Mouse (Mus musculus): ENCODE measurements around the gene Scn2a. TPM values are rescaled to one million over a fixed set of nuclear protein-coding genes. Genes with fewer than 3 reads are reported as not detected.

Scn2a gene
- polyA plus RNA-seq, 1 experiment from 2014 or later, result 2.1 TPM

DNA sequence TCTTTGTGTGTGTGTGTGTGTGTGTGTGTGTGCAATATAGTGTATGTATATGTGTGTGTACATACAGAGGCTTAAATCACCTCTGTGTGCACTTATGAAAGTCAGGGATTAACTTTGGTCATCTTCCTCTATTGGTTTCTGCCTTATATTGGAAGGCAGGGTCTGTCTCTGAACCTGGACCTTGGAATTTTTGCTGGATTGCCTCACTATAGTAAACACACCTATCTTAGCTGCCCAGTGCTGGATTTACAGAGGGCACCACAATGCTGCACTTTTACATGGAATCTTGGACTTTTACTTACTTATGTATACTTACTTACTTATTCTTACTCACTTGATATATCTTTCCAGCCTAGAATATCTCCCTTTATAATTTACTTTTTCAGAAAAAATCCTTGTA lies 43.3 kb downstream of the Scn2a start:
- Histone ChIP-seq H3K9ac (replicated peaks; ENCODE audit: low read length) (no peak overlapping the region), H3K4me1 (ENCODE audit: insufficient read depth, low read length) (no peaks in the 10 kb centered on the region), H3K27ac (ENCODE audit: low read length) (no peak overlapping the region), H3K4me3 (ENCODE audit: low read length) (no peak overlapping the region), H3K4me2 (replicated peaks; ENCODE audit: low read depth, low read length) (no peak overlapping the region), H3K36me3 (ENCODE audit: insufficient read depth, low read length) (no peaks in the 10 kb centered on the region), H3K27me3 (ENCODE audit: insufficient read depth, low read length) (no peaks in the 10 kb centered on the region), H3K9me3 (ENCODE audit: low read length) (no peaks in the 10 kb centered on the region)
- no peak for ATAC-seq (ENCODE audit: low FRiP score, low TSS enrichment)

- 76% methylated on average over 1 of the region's 1 CpGs for WGBS
- no peaks in the 10 kb centered on the region for H3K9me3 ChIP-seq (ENCODE audit: low read length)
- H3K4me3 ChIP-seq (ENCODE audit: low read length), result no peak overlapping the region
- H3K36me3 ChIP-seq (ENCODE audit: insufficient read depth, low read length), result no peaks in the 10 kb centered on the region
- H3K27me3 ChIP-seq (ENCODE audit: insufficient read depth, low read length), result no peaks in the 10 kb centered on the region
- no peak overlapping the region for H3K27ac ChIP-seq (ENCODE audit: low read length)
- no peak for ATAC-seq (ENCODE audit: low FRiP score, low TSS enrichment)
- no peak overlapping the region for H3K9ac ChIP-seq (replicated peaks; ENCODE audit: low read length)
- H3K4me2 ChIP-seq (replicated peaks; ENCODE audit: low read depth, low read length), result no peak overlapping the region
- no peaks in the 10 kb centered on the region for H3K4me1 ChIP-seq (ENCODE audit: insufficient read depth, low read length)
These were observed 43.9 kb downstream of the Scn2a start for GRCm38 (mm10) chr2:65664481-65664880.

- Histone ChIP-seq H3K27ac (ENCODE audit: low read length) (no peak overlapping the region), H3K4me1 (ENCODE audit: insufficient read depth, low read length) (no peaks in the 10 kb centered on the region), H3K27me3 (ENCODE audit: insufficient read depth, low read length) (no peaks in the 10 kb centered on the region), H3K9me3 (ENCODE audit: low read length) (no peaks in the 10 kb centered on the region), H3K9ac (replicated peaks; ENCODE audit: low read length) (no peak overlapping the region), H3K4me3 (ENCODE audit: low read length) (no peak overlapping the region), H3K4me2 (replicated peaks; ENCODE audit: low read depth, low read length) (no peak overlapping the region), H3K36me3 (ENCODE audit: insufficient read depth, low read length) (no peaks in the 10 kb centered on the region)
- 51% methylated on average over 4 of the region's 4 CpGs for WGBS
- ATAC-seq (ENCODE audit: low FRiP score, low TSS enrichment), result no peak
These were observed 44.6 kb downstream of the Scn2a start for GRCm38 (mm10) chr2:65665180-65665579.

DNA sequence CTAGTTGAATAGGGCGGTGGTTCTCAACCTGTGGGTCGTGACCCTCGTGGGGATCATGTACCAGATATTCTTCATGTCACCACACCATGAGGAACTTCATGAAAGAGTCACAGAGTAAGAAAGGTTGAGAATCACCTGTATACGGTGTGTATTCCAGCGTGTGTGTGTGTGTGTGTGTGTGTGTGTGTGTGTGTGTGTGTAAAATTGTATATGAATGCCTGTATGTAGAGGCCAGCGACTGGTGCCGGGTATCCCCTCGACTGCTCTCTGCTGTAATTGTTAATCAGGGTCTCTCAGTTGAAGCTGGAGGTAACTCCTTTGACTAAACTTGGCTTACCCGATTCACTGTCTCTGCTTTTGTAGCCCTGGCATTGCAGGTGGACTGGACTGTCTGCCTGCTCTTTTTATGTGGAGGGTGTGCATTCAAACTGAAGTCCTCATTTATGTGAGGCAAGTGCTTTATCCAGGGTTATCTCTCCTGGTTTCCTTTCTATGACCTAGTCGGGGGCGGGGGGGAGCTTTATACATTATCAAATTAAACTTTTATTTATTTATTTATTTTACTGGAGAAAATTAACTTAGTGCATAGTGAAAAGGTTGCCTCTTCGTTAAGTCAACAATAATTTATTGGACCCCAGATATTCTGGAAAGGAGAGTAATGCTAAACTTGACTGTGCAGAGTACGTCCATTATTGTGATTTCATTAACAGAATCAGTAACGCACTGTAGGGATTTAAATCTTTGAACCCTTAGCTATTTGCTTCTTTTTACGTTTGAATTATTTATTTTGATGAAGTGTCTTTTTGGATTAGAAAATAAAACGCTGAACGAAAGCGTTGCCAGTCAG lies 47.2 kb downstream of the Scn2a start:
- no peak overlapping the region; the same call in 1 of the 2 replicates for H3K9ac ChIP-seq (replicated peaks; ENCODE audit: low read length)
- H3K9me3 ChIP-seq (ENCODE audit: low read length), result no peaks in the 10 kb centered on the region
- H3K27ac ChIP-seq (ENCODE audit: low read length), result no peak overlapping the region
- H3K4me3 ChIP-seq (ENCODE audit: low read length), result peak overlapping the region; percentile 39
- H3K4me2 ChIP-seq (replicated peaks; ENCODE audit: low read depth, low read length), result peak overlapping the region; percentile 56
- H3K36me3 ChIP-seq (ENCODE audit: insufficient read depth, low read length), result no peaks in the 10 kb centered on the region
- no peaks in the 10 kb centered on the region for H3K4me1 ChIP-seq (ENCODE audit: insufficient read depth, low read length)
- no peaks in the 10 kb centered on the region for H3K27me3 ChIP-seq (ENCODE audit: insufficient read depth, low read length)
- peak; percentile 60; the same call in 1 of the 2 replicates for ATAC-seq (ENCODE audit: low FRiP score, low TSS enrichment)
- 50% methylated on average over 18 of the region's 18 CpGs for WGBS

GRCm38 (mm10) chr2:65668437-65669135 lies 48.0 kb downstream of the Scn2a start:
- peak overlapping the region; percentile 56 for H3K4me2 ChIP-seq (replicated peaks; ENCODE audit: low read depth, low read length)
- H3K36me3 ChIP-seq (ENCODE audit: insufficient read depth, low read length), result no peaks in the 10 kb centered on the region
- ATAC-seq (ENCODE audit: low FRiP score, low TSS enrichment), result peak; percentile 97
- peak overlapping the region; percentile 47 for H3K9ac ChIP-seq (replicated peaks; ENCODE audit: low read length)
- H3K4me1 ChIP-seq (ENCODE audit: insufficient read depth, low read length), result no peaks in the 10 kb centered on the region
- no peaks in the 10 kb centered on the region for H3K27me3 ChIP-seq (ENCODE audit: insufficient read depth, low read length)
- peak overlapping the region; percentile 39 for H3K4me3 ChIP-seq (ENCODE audit: low read length)
- H3K27ac ChIP-seq (ENCODE audit: low read length), result no peak overlapping the region
- no peaks in the 10 kb centered on the region for H3K9me3 ChIP-seq (ENCODE audit: low read length)
- 17% methylated on average over 12 of the region's 12 CpGs for WGBS

GRCm38 (mm10) chr2:65669561-65669960 lies 49.0 kb downstream of the Scn2a start:
- Histone ChIP-seq H3K4me2 (replicated peaks; ENCODE audit: low read depth, low read length) (no peak overlapping the region), H3K4me1 (ENCODE audit: insufficient read depth, low read length) (no peaks in the 10 kb centered on the region), H3K9ac (replicated peaks; ENCODE audit: low read length) (no peak overlapping the region), H3K4me3 (ENCODE audit: low read length) (no peak overlapping the region), H3K27me3 (ENCODE audit: insufficient read depth, low read length) (no peaks in the 10 kb centered on the region), H3K9me3 (ENCODE audit: low read length) (no peaks in the 10 kb centered on the region), H3K36me3 (ENCODE audit: insufficient read depth, low read length) (no peaks in the 10 kb centered on the region), H3K27ac (ENCODE audit: low read length) (no peak overlapping the region)
- 65% methylated on average over 8 of the region's 8 CpGs for WGBS
- no peak for ATAC-seq (ENCODE audit: low FRiP score, low TSS enrichment)

DNA sequence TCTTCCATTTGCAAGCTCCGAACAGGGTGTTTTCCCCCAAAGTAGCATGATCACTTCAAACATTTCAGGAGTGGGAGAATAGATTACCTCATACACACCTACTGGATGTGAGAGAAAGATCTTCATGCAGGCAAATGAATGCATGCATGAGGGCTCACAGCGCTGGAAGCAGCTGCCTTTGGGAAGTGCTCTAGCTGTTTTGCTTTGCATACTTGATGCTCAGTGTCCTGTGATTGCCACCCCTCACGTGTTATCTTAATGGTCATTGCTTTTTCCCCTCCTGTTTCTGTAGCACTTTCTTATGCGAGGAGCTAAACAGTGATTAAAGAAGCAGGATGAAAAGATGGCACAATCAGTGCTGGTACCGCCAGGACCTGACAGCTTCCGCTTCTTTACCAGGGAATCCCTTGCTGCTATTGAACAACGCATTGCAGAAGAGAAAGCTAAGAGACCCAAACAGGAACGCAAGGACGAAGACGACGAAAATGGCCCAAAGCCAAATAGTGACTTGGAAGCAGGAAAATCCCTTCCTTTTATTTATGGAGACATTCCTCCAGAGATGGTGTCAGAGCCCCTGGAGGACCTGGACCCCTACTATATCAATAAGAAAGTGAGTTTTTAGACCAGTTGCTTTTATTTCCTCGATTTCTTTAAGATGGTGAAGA lies 49.7 kb downstream of the Scn2a start:
- 56% methylated on average over 12 of the region's 12 CpGs for WGBS

GRCm38 (mm10) chr2:65679621-65680020 lies 59.0 kb downstream of the Scn2a start:
- 68% methylated on average over 4 of the region's 4 CpGs for WGBS
- no peaks in the 10 kb centered on the region for H3K27me3 ChIP-seq (ENCODE audit: insufficient read depth, low read length)
- no peak for ATAC-seq (ENCODE audit: low FRiP score, low TSS enrichment)
- H3K4me2 ChIP-seq (replicated peaks; ENCODE audit: low read depth, low read length), result no peak overlapping the region
- H3K4me3 ChIP-seq (ENCODE audit: low read length), result no peak overlapping the region
- H3K27ac ChIP-seq (ENCODE audit: low read length), result no peak overlapping the region
- no peak overlapping the region for H3K9ac ChIP-seq (replicated peaks; ENCODE audit: low read length)
- no peaks in the 10 kb centered on the region for H3K4me1 ChIP-seq (ENCODE audit: insufficient read depth, low read length)
- no peaks in the 10 kb centered on the region for H3K9me3 ChIP-seq (ENCODE audit: low read length)
- H3K36me3 ChIP-seq (ENCODE audit: insufficient read depth, low read length), result no peaks in the 10 kb centered on the region

More for the DNA sequence above, 49.7 kb downstream of the Scn2a start:
- H3K4me3 ChIP-seq (ENCODE audit: low read length), result no peak overlapping the region
- H3K4me1 ChIP-seq (ENCODE audit: insufficient read depth, low read length), result no peaks in the 10 kb centered on the region
- no peaks in the 10 kb centered on the region for H3K27me3 ChIP-seq (ENCODE audit: insufficient read depth, low read length)
- no peak overlapping the region for H3K27ac ChIP-seq (ENCODE audit: low read length)
- ATAC-seq (ENCODE audit: low FRiP score, low TSS enrichment), result no peak
- no peaks in the 10 kb centered on the region for H3K9me3 ChIP-seq (ENCODE audit: low read length)
- H3K4me2 ChIP-seq (replicated peaks; ENCODE audit: low read depth, low read length), result no peak overlapping the region
- no peaks in the 10 kb centered on the region for H3K36me3 ChIP-seq (ENCODE audit: insufficient read depth, low read length)
- H3K9ac ChIP-seq (replicated peaks; ENCODE audit: low read length), result no peak overlapping the region

DNA sequence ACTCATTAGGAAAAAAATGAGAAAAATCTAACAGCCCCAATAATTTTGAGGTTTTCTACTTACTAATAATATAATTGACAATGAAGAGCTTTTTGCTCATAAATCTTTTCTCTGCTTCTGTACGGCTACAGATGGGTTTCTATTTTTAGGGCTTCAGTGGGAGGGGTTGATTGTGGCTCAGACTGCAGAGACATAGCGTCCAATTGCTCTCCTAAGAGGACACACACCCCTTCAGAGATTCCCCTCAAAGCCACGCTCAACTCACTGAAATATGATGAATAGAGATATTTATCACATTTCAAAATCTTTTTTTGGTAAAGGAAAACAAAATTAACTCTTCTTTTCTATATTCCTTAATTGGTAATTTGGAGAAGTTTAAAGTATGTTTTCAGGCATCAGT lies 64.6 kb downstream of the Scn2a start:
- no peak for ATAC-seq (ENCODE audit: low FRiP score, low TSS enrichment)
- Histone ChIP-seq H3K4me3 (ENCODE audit: low read length) (no peak overlapping the region), H3K4me2 (replicated peaks; ENCODE audit: low read depth, low read length) (no peak overlapping the region), H3K4me1 (ENCODE audit: insufficient read depth, low read length) (no peaks in the 10 kb centered on the region), H3K27ac (ENCODE audit: low read length) (no peak overlapping the region), H3K36me3 (ENCODE audit: insufficient read depth, low read length) (no peaks in the 10 kb centered on the region), H3K9me3 (ENCODE audit: low read length) (no peaks in the 10 kb centered on the region), H3K27me3 (ENCODE audit: insufficient read depth, low read length) (no peaks in the 10 kb centered on the region), H3K9ac (replicated peaks; ENCODE audit: low read length) (no peak overlapping the region)
- 55% methylated on average over 3 of the region's 3 CpGs for WGBS
